Mouse (Mus musculus): ENCODE data around the gene Krt14. TPM values are rescaled to one million over a fixed set of nuclear protein-coding genes. Genes with fewer than 3 reads are reported as not detected.

Krt14 gene
- polyA plus RNA-seq, 1 experiment from 2014 or later, result 2.2 TPM

- Histone ChIP-seq H3K36me3 (no peaks in the 10 kb centered on the region), H3K27me3 (replicated peaks) (0 out of 2 replicates have a peak, but pooled peaks cover 5% of the 10 kb centered on the region), H3K27ac (ENCODE audit: poor library complexity, severe bottlenecking) (no peak overlapping the region), H3K4me1 (replicated peaks) (no peaks in the 10 kb centered on the region), H3K9ac (no peak overlapping the region), H3K4me3 (no peak overlapping the region), H3K9me3 (replicated peaks) (no peaks in the 10 kb centered on the region), H3K4me2 (no peak overlapping the region)
- no peak for ATAC-seq (ENCODE audit: insufficient number of reproducible peaks, low FRiP score)
- WGBS, result 41% methylated on average over 8 of the region's 8 CpGs
These were observed 7.1 kb downstream of the Krt14 start for GRCm38 (mm10) chr11:100200104-100200820.

- H3K4me3 ChIP-seq, result no peak overlapping the region
- H3K27ac ChIP-seq (ENCODE audit: poor library complexity, severe bottlenecking), result no peak overlapping the region
- 68% methylated on average over 4 of the region's 4 CpGs for WGBS
- H3K4me1 ChIP-seq (replicated peaks), result no peaks in the 10 kb centered on the region
- H3K36me3 ChIP-seq, result no peaks in the 10 kb centered on the region
- ATAC-seq (ENCODE audit: insufficient number of reproducible peaks, low FRiP score), result no peak
- H3K27me3 ChIP-seq (replicated peaks), result 0 out of 2 replicates have a peak, but pooled peaks cover 5% of the 10 kb centered on the region
- H3K9ac ChIP-seq, result no peak overlapping the region
- no peaks in the 10 kb centered on the region for H3K9me3 ChIP-seq (replicated peaks)
- no peak overlapping the region for H3K4me2 ChIP-seq
These were observed 8.7 kb downstream of the Krt14 start for GRCm38 (mm10) chr11:100198666-100199065.

DNA sequence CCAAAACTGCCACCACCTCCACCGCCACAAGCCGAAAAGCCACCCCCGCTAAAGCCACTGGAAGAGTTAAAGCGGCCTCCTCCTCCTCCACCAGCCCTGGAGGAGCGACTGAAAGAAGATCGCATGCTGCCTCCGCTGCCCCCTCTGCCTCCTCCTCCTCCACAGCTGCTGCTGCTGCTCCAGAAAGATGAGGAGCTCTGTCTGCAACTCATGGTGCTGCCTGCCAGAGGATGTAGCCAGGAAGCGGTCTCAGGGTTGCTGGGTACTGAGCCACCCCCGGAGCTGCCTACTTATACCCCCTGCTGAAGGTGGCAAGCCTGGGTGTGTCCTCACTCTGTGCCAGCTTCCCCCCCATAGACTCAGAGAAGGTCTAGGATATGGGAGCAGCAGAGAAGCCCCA lies 14.4 kb downstream of the Krt14 start, which contains the start of gene Krt9:
Gene Krt9, minus strand, starts transcription at position 255 of the 400 bp plus-strand sequence.
- Histone ChIP-seq H3K9ac (no peak within 1 kb of the TSS), H3K9me3 (replicated peaks) (no peaks in the 10 kb centered on the region), H3K36me3 (no peaks in the 10 kb centered on the region), H3K4me3 (no peak within 1 kb of the TSS), H3K27me3 (replicated peaks) (peaks cover 18% of the 10 kb centered on the region), H3K4me1 (replicated peaks) (no peaks in the 10 kb centered on the region), H3K27ac (ENCODE audit: poor library complexity, severe bottlenecking) (no peak within 1 kb of the TSS), H3K4me2 (no peak within 1 kb of the TSS)
- ATAC-seq (ENCODE audit: insufficient number of reproducible peaks, low FRiP score), result no peak
- WGBS, result 37% methylated on average over 9 of the region's 9 CpGs

DNA sequence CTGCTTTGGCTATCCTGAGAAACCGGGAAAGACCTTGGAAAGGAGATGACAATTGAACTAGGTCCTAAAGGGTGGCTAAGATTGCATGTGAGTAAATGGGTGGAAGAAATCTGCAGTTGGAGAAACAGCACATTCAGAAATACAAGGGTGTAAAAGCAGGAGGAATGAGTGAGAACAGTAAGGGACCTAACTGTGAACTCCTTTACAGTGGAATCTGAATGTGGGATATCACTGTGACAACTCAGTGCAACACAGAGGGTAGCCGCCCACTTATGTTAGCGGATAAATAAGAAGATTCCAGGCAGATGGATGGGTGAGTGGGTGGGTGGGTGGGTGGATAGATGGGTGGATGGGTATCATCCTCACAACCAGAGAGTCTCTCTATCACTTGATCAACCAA lies 15.5 kb downstream of the Krt14 start:
- WGBS, result 91% methylated on average over 3 of the region's 3 CpGs
- Histone ChIP-seq H3K27ac (ENCODE audit: poor library complexity, severe bottlenecking) (no peak overlapping the region), H3K36me3 (no peaks in the 10 kb centered on the region), H3K9me3 (replicated peaks) (no peaks in the 10 kb centered on the region), H3K4me2 (no peak overlapping the region), H3K4me3 (no peak overlapping the region), H3K27me3 (replicated peaks) (peaks cover 18% of the 10 kb centered on the region), H3K9ac (no peak overlapping the region), H3K4me1 (replicated peaks) (no peaks in the 10 kb centered on the region)
- no peak for ATAC-seq (ENCODE audit: insufficient number of reproducible peaks, low FRiP score)

DNA sequence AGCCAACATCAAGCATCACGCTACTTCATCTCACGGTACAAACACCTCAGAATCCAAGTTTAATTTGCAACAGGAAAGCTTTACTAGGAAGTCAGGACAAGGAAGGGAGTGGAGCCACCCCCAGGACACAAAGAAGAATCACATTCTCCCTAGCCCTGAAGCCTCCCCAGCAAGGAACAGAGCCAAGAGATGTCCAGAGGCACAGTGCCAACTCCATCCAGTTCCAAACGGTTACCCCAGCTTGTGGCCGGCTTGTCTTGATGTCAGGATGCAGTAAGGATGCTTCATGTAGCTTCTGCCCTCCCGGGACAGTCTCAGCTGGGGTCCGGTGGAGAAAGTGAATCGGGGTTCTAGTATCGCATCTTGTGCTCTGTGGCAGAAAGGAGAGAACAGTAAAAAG lies 20.6 kb downstream of the Krt14 start:
- H3K27ac ChIP-seq (ENCODE audit: poor library complexity, severe bottlenecking), result no peak overlapping the region
- H3K4me2 ChIP-seq, result no peak overlapping the region
- peaks cover 4% of the 10 kb centered on the region; the same call in 1 of the 2 replicates for H3K27me3 ChIP-seq (replicated peaks)
- no peaks in the 10 kb centered on the region for H3K9me3 ChIP-seq (replicated peaks)
- no peak overlapping the region for H3K9ac ChIP-seq
- no peaks in the 10 kb centered on the region for H3K4me1 ChIP-seq (replicated peaks)
- WGBS, result 81% methylated on average over 8 of the region's 8 CpGs
- H3K4me3 ChIP-seq, result no peak overlapping the region
- ATAC-seq (ENCODE audit: insufficient number of reproducible peaks, low FRiP score), result no peak
- H3K36me3 ChIP-seq, result no peaks in the 10 kb centered on the region

DNA sequence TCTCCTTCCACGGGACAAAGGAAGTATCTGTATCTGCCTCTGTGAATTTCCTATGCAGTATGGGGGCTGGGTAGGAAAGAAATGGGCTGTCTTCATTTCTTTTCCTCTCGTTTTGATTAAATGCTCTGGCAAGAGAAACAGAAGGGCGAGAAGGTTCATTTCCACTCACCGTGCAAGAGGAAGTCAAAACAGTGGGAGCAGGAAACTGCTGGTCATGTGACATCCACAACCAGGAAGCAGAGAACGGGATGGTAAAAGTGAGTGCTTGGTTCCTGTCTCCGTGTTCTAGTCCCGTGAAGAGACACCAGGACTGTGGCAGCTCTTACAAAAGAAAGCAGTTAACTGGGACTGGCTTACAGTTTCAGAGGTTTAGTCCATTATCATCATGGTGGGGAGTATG lies 25.6 kb downstream of the Krt14 start:
- Histone ChIP-seq H3K4me1 (replicated peaks) (no peaks in the 10 kb centered on the region), H3K9ac (no peak overlapping the region), H3K36me3 (no peaks in the 10 kb centered on the region), H3K4me2 (no peak overlapping the region), H3K4me3 (no peak overlapping the region), H3K27ac (ENCODE audit: poor library complexity, severe bottlenecking) (no peak overlapping the region), H3K9me3 (replicated peaks) (no peaks in the 10 kb centered on the region), H3K27me3 (replicated peaks) (no peaks in the 10 kb centered on the region)
- no peak for ATAC-seq (ENCODE audit: insufficient number of reproducible peaks, low FRiP score)
- WGBS, result 61% methylated on average over 7 of the region's 7 CpGs

- no peak for ATAC-seq (ENCODE audit: insufficient number of reproducible peaks, low FRiP score)
- no peak overlapping the region for H3K9ac ChIP-seq
- H3K36me3 ChIP-seq, result no peaks in the 10 kb centered on the region
- no peak overlapping the region for H3K27ac ChIP-seq (ENCODE audit: poor library complexity, severe bottlenecking)
- no peak overlapping the region for H3K4me3 ChIP-seq
- WGBS, result 74% methylated on average over 3 of the region's 3 CpGs
- H3K4me1 ChIP-seq (replicated peaks), result no peaks in the 10 kb centered on the region
- no peaks in the 10 kb centered on the region for H3K27me3 ChIP-seq (replicated peaks)
- H3K4me2 ChIP-seq, result no peak overlapping the region
- H3K9me3 ChIP-seq (replicated peaks), result no peaks in the 10 kb centered on the region
These were observed 28.1 kb downstream of the Krt14 start for GRCm38 (mm10) chr11:100179260-100179659.

GRCm38 (mm10) chr11:100178307-100178706 lies 29.0 kb downstream of the Krt14 start:
- Histone ChIP-seq H3K4me1 (replicated peaks) (no peaks in the 10 kb centered on the region), H3K27me3 (replicated peaks) (no peaks in the 10 kb centered on the region), H3K4me2 (no peak overlapping the region), H3K9ac (no peak overlapping the region), H3K9me3 (replicated peaks) (no peaks in the 10 kb centered on the region), H3K4me3 (no peak overlapping the region), H3K36me3 (no peaks in the 10 kb centered on the region), H3K27ac (ENCODE audit: poor library complexity, severe bottlenecking) (no peak overlapping the region)
- 74% methylated on average over 5 of the region's 5 CpGs for WGBS
- no peak for ATAC-seq (ENCODE audit: insufficient number of reproducible peaks, low FRiP score)

DNA sequence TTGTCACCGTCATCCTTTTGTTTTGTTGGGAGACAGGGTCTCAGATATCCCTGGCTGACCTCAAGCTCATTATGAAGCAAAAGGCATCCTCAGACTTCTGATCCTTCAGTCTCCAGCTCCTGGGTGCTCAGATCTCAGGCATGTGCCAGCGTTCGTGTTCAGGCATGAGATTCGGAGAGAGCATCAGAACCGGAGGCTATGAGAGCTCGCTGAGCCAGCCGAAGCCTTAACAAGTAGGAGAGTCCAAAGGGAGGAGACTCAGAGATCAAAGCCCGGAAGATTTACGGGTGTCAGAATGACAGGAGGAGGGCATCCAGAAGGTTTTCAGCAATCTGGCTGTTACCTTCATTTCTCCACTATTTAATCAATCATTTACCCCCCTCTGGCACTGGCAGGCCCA lies 30.6 kb downstream of the Krt14 start:
- Histone ChIP-seq H3K4me3 (no peak overlapping the region), H3K36me3 (no peaks in the 10 kb centered on the region), H3K27me3 (replicated peaks) (no peaks in the 10 kb centered on the region), H3K27ac (ENCODE audit: poor library complexity, severe bottlenecking) (no peak overlapping the region), H3K9me3 (replicated peaks) (no peaks in the 10 kb centered on the region), H3K4me2 (no peak overlapping the region), H3K4me1 (replicated peaks) (no peaks in the 10 kb centered on the region), H3K9ac (no peak overlapping the region)
- 65% methylated on average over 9 of the region's 9 CpGs for WGBS
- ATAC-seq (ENCODE audit: insufficient number of reproducible peaks, low FRiP score), result no peak

DNA sequence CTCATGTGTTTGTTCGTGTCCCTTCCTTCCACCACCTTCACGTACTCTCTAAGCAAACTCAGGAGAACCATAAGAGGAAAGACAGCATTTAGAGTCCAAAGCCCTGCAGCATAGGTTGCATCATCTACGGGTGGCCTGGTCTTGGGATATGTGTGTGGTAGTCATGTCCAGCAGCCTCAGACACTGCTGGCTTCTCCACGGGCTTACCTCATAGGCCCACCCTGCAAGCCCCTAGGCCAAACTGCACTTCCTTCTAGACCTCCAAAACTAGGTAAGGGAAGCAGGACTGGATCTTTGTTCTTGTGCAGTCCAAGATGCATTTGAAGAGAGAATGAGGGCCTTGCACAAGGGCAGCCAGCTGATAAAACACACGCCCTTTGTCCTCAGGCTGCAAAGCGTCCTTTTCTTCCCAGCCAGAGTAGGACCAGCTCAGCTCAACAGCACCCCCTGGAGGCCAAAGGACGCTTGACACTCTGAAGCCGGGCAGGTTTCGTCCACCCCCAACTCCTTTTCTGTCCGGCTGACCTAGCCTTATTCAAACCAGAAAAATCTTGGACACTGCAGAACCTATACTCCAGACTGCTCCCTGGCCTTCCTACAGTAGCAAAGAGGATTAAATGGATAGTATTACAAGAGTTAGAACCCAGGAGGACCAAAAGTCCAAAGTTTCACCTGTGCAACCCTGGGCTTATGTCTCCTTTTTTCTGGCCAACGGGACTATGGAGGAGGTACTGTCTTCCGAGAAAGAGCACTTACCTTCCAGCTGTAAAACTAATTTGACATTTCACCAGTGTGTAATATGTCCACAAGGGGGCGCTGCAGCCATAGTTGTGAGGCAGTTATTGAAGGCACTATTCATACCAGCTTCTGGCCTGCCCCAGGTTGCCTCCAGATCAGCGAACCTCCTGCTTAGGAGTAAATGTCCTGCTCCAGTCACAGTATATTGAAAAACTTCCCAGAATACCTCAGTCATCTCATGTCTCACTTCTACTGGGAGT lies 38.3 kb downstream of the Krt14 start:
- H3K27ac ChIP-seq (ENCODE audit: poor library complexity, severe bottlenecking), result no peak overlapping the region
- no peaks in the 10 kb centered on the region for H3K27me3 ChIP-seq (replicated peaks)
- no peaks in the 10 kb centered on the region for H3K36me3 ChIP-seq
- no peak overlapping the region for H3K9ac ChIP-seq
- no peaks in the 10 kb centered on the region for H3K9me3 ChIP-seq (replicated peaks)
- no peak overlapping the region for H3K4me3 ChIP-seq
- ATAC-seq (ENCODE audit: insufficient number of reproducible peaks, low FRiP score), result 0 out of 2 replicates have a peak, but pooled peaks have one; percentile 27
- peaks cover 34% of the 10 kb centered on the region for H3K4me1 ChIP-seq (replicated peaks)
- 29% methylated on average over 14 of the region's 14 CpGs for WGBS
- H3K4me2 ChIP-seq, result no peak overlapping the region

DNA sequence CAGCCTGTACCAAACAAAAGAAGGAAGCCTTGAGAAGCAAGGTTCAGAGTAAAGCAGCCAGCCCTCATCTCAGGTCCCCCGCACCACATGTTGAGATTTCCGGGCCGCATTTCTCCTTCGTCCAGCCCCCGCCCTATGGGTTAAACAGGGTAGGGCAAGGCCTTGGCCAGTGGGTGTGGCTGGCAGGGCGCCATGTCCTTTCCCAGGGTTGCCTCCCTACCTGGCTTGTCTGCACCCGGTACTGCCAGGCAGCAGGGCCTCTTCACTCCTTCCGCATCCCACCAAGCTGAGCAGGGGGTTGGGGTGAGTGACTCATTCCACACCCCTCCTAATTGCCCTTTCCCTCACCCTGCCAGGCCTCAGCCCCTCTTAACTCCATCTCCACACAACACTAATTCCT lies 39.3 kb downstream of the Krt14 start:
- Histone ChIP-seq H3K27ac (ENCODE audit: poor library complexity, severe bottlenecking) (no peak overlapping the region), H3K27me3 (replicated peaks) (no peaks in the 10 kb centered on the region), H3K4me3 (no peak overlapping the region), H3K4me1 (replicated peaks) (peaks cover 35% of the 10 kb centered on the region), H3K9ac (no peak overlapping the region), H3K9me3 (replicated peaks) (0 out of 2 replicates have a peak, but pooled peaks cover 2% of the 10 kb centered on the region), H3K36me3 (no peaks in the 10 kb centered on the region), H3K4me2 (no peak overlapping the region)
- WGBS, result 65% methylated on average over 8 of the region's 8 CpGs
- peak; percentile 50; the same call in 1 of the 2 replicates for ATAC-seq (ENCODE audit: insufficient number of reproducible peaks, low FRiP score)

Data from heart, embryonic 12.5 days (tissue).